Mouse (Mus musculus): ENCODE data around the gene Adgrb3. TPM values are rescaled to one million over a fixed set of nuclear protein-coding genes. Genes with fewer than 3 reads are reported as not detected.

Adgrb3 gene
- polyA plus RNA-seq, 1 experiment from 2014 or later: 0.62 TPM

DNA sequence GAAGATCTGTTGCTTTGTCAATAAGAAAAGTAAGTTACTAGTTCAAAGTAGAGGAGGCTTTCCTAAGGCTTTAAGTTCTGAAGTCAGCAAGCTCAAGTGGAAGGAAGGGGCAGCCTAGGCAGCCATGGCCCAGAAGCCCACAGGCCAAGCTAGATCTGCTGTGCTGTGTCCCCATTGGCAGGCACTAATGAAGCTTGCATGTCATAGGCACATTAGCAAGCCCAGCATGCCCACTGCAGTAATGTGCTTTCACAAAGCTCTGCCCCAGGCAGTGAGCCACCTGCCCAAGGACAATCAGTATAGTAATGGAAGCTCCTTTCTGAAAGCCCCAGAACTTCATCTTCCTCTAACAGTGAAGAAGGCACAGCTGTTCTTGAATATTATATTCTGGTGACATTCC is 484.6 kb downstream of the Adgrb3 start:
- H3K4me1 ChIP-seq (ENCODE audit: control insufficient read depth, insufficient read depth, low read length): no peaks in the 10 kb centered on the region
- H3K36me3 ChIP-seq (ENCODE audit: control insufficient read depth, insufficient read depth, low read length): no peaks in the 10 kb centered on the region
- no peaks in the 10 kb centered on the region for H3K27me3 ChIP-seq (ENCODE audit: control insufficient read depth, insufficient read depth, low read length)
- no peaks in the 10 kb centered on the region for H3K9me3 ChIP-seq (ENCODE audit: control insufficient read depth, low read length)
- no peak overlapping the region for H3K4me3 ChIP-seq (ENCODE audit: low read length)
- H3K4me2 ChIP-seq (replicated peaks; ENCODE audit: low read depth, low read length): no peak overlapping the region
- H3K27ac ChIP-seq (ENCODE audit: low read depth, low read length): no peak overlapping the region
- no peak overlapping the region for H3K9ac ChIP-seq (ENCODE audit: low read depth, low read length)
- no peak for ATAC-seq (ENCODE audit: low FRiP score, low TSS enrichment)

DNA sequence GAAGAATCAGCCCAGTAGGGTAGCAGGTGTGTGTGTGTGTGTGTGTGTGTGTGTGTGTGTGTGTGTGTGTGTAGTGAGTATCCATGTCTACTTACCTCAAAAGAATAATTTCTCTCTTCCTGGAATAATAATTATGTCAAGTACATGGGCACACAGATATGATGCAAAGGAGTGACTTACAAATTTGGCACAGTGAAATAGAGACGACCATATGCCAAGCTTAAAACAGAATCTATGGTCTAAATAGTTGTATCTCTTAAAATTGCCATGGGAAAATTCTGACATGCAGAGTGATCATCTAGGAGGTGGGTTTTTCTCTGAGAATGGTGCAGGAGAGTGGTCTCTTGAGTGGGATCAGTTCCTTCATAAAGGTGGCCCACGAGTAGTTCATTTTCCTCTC is 504.1 kb downstream of the Adgrb3 start:
- ATAC-seq (ENCODE audit: low FRiP score, low TSS enrichment): no peak
- no peaks in the 10 kb centered on the region for H3K27me3 ChIP-seq (ENCODE audit: control insufficient read depth, insufficient read depth, low read length)
- H3K9ac ChIP-seq (ENCODE audit: low read depth, low read length): no peak overlapping the region
- 83% methylated on average over 2 of the region's 2 CpGs for WGBS
- no peak overlapping the region for H3K27ac ChIP-seq (ENCODE audit: low read depth, low read length)
- H3K9me3 ChIP-seq (ENCODE audit: control insufficient read depth, low read length): no peaks in the 10 kb centered on the region
- no peak overlapping the region for H3K4me2 ChIP-seq (replicated peaks; ENCODE audit: low read depth, low read length)
- no peak overlapping the region for H3K4me3 ChIP-seq (ENCODE audit: low read length)
- no peaks in the 10 kb centered on the region for H3K4me1 ChIP-seq (ENCODE audit: control insufficient read depth, insufficient read depth, low read length)
- H3K36me3 ChIP-seq (ENCODE audit: control insufficient read depth, insufficient read depth, low read length): no peaks in the 10 kb centered on the region

DNA sequence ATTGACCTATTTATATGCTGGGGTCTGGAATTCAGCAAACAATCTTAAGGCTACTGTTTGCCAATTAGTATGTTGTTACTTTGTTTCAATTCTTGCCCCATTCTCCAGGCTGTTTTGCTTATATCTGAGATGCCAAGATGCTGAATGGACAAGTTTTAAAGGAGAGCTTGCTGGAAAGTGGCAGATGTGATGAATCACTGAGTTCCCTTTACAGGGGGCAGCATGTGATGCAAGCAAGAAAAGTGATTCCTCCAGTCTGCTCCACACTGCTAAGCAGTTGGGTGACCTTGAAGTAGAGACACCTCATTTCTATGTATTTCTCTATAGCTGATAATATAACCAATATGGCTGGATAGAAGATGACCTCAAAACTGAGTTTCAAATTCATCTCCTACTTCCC is 512.4 kb downstream of the Adgrb3 start:
- Histone ChIP-seq H3K9ac (ENCODE audit: low read depth, low read length) (no peak overlapping the region), H3K9me3 (ENCODE audit: control insufficient read depth, low read length) (no peaks in the 10 kb centered on the region), H3K36me3 (ENCODE audit: control insufficient read depth, insufficient read depth, low read length) (no peaks in the 10 kb centered on the region), H3K27ac (ENCODE audit: low read depth, low read length) (no peak overlapping the region), H3K4me2 (replicated peaks; ENCODE audit: low read depth, low read length) (no peak overlapping the region), H3K27me3 (ENCODE audit: control insufficient read depth, insufficient read depth, low read length) (no peaks in the 10 kb centered on the region), H3K4me3 (ENCODE audit: low read length) (no peak overlapping the region), H3K4me1 (ENCODE audit: control insufficient read depth, insufficient read depth, low read length) (no peaks in the 10 kb centered on the region)
- ATAC-seq (ENCODE audit: low FRiP score, low TSS enrichment): no peak

- no peak overlapping the region for H3K4me2 ChIP-seq (replicated peaks; ENCODE audit: low read depth, low read length)
- no peaks in the 10 kb centered on the region for H3K27me3 ChIP-seq (ENCODE audit: control insufficient read depth, insufficient read depth, low read length)
- no peaks in the 10 kb centered on the region for H3K36me3 ChIP-seq (ENCODE audit: control insufficient read depth, insufficient read depth, low read length)
- no peaks in the 10 kb centered on the region for H3K4me1 ChIP-seq (ENCODE audit: control insufficient read depth, insufficient read depth, low read length)
- H3K4me3 ChIP-seq (ENCODE audit: low read length): no peak overlapping the region
- no peaks in the 10 kb centered on the region for H3K9me3 ChIP-seq (ENCODE audit: control insufficient read depth, low read length)
- H3K9ac ChIP-seq (ENCODE audit: low read depth, low read length): no peak overlapping the region
- no peak for ATAC-seq (ENCODE audit: low FRiP score, low TSS enrichment)
- no peak overlapping the region for H3K27ac ChIP-seq (ENCODE audit: low read depth, low read length)
- 85% methylated on average over 2 of the region's 2 CpGs for WGBS
Observed at GRCm38 (mm10) chr1:25312344-25312743, 517.2 kb downstream of the Adgrb3 start.

DNA sequence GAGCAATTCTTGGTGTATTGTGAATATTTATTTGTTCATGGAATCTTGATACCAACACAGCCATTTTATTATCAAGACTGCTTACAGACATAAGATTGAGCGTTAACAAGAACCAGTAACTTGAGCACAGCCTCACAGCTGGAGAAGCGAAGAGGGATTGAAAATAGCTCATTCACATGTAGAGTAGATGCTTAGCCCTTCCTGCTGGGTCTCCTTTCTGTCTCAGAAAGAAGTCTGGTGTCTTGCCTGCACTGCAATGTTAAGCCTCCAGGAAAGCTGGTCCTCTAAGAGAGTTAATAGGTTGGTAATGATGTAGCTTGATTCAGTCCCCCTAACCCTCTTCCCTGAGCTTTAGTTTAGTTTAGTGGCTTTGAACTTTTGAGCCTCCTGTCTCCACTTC is 519.4 kb downstream of the Adgrb3 start:
- Histone ChIP-seq H3K27me3 (ENCODE audit: control insufficient read depth, insufficient read depth, low read length) (no peaks in the 10 kb centered on the region), H3K27ac (ENCODE audit: low read depth, low read length) (no peak overlapping the region), H3K4me1 (ENCODE audit: control insufficient read depth, insufficient read depth, low read length) (no peaks in the 10 kb centered on the region), H3K4me3 (ENCODE audit: low read length) (no peak overlapping the region), H3K9me3 (ENCODE audit: control insufficient read depth, low read length) (no peaks in the 10 kb centered on the region), H3K36me3 (ENCODE audit: control insufficient read depth, insufficient read depth, low read length) (no peaks in the 10 kb centered on the region), H3K4me2 (replicated peaks; ENCODE audit: low read depth, low read length) (no peak overlapping the region), H3K9ac (ENCODE audit: low read depth, low read length) (no peak overlapping the region)
- WGBS: 49% methylated on average over 2 of the region's 2 CpGs
- ATAC-seq (ENCODE audit: low FRiP score, low TSS enrichment): no peak

- H3K27me3 ChIP-seq (ENCODE audit: control insufficient read depth, insufficient read depth, low read length): no peaks in the 10 kb centered on the region
- H3K4me3 ChIP-seq (ENCODE audit: low read length): no peak overlapping the region
- H3K9ac ChIP-seq (ENCODE audit: low read depth, low read length): no peak overlapping the region
- H3K4me2 ChIP-seq (replicated peaks; ENCODE audit: low read depth, low read length): no peak overlapping the region
- no peaks in the 10 kb centered on the region for H3K4me1 ChIP-seq (ENCODE audit: control insufficient read depth, insufficient read depth, low read length)
- no peak overlapping the region for H3K27ac ChIP-seq (ENCODE audit: low read depth, low read length)
- H3K36me3 ChIP-seq (ENCODE audit: control insufficient read depth, insufficient read depth, low read length): no peaks in the 10 kb centered on the region
- ATAC-seq (ENCODE audit: low FRiP score, low TSS enrichment): no peak
- no peaks in the 10 kb centered on the region for H3K9me3 ChIP-seq (ENCODE audit: control insufficient read depth, low read length)
- whole genome bisulfite sequencing: 90% methylated on average over 8 of the region's 8 CpGs
Observed at GRCm38 (mm10) chr1:25281471-25281870, 548.0 kb downstream of the Adgrb3 start.

DNA sequence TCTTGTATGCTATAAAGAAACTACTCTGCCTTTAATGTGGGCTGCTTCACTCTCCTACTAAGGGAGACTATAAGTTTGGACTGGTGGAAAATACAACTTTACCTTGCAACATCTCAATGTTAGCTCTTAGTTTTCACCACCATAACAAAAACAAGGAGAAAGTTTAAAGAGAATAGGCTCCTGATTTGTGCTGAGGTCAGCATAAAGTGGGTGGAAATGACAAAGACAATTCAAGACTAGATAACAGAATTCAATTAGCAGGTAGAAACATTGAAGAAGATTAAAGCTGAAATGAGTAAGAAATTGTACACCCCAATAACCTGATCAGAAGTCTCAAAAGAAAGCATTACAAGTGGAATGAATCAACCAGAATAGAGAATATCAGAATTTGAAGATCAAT is 578.9 kb downstream of the Adgrb3 start:
- H3K27ac ChIP-seq (ENCODE audit: low read depth, low read length): no peak overlapping the region
- no peak for ATAC-seq (ENCODE audit: low FRiP score, low TSS enrichment)
- no peaks in the 10 kb centered on the region for H3K9me3 ChIP-seq (ENCODE audit: control insufficient read depth, low read length)
- no peaks in the 10 kb centered on the region for H3K4me1 ChIP-seq (ENCODE audit: control insufficient read depth, insufficient read depth, low read length)
- H3K9ac ChIP-seq (ENCODE audit: low read depth, low read length): no peak overlapping the region
- no peaks in the 10 kb centered on the region for H3K27me3 ChIP-seq (ENCODE audit: control insufficient read depth, insufficient read depth, low read length)
- no peak overlapping the region for H3K4me3 ChIP-seq (ENCODE audit: low read length)
- H3K36me3 ChIP-seq (ENCODE audit: control insufficient read depth, insufficient read depth, low read length): no peaks in the 10 kb centered on the region
- no peak overlapping the region for H3K4me2 ChIP-seq (replicated peaks; ENCODE audit: low read depth, low read length)

DNA sequence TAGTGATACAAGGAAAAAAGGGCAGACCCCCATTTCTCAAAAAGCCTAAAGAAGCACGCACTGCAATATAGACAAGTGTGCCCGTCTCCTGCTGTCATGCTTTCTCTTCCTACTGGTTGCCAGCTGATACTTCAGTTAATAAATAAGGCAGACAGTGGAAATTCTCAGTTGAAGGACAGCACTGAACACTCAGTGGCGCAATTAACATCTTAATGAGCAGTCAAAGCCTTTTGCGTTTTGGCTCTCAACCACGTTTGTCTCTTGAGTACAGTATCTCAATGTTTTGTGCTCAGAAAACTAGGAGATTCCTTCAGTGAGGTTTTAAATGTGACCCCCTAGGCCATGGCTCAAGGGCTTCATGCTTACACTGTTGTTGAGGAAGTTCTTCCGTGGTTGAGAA is 587.1 kb downstream of the Adgrb3 start:
- no peak overlapping the region for H3K27ac ChIP-seq (ENCODE audit: low read depth, low read length)
- H3K9me3 ChIP-seq (ENCODE audit: control insufficient read depth, low read length): no peaks in the 10 kb centered on the region
- no peaks in the 10 kb centered on the region for H3K36me3 ChIP-seq (ENCODE audit: control insufficient read depth, insufficient read depth, low read length)
- 73% methylated on average over 6 of the region's 6 CpGs for WGBS
- H3K4me3 ChIP-seq (ENCODE audit: low read length): no peak overlapping the region
- H3K4me1 ChIP-seq (ENCODE audit: control insufficient read depth, insufficient read depth, low read length): no peaks in the 10 kb centered on the region
- H3K4me2 ChIP-seq (replicated peaks; ENCODE audit: low read depth, low read length): no peak overlapping the region
- no peak for ATAC-seq (ENCODE audit: low FRiP score, low TSS enrichment)
- no peaks in the 10 kb centered on the region for H3K27me3 ChIP-seq (ENCODE audit: control insufficient read depth, insufficient read depth, low read length)
- H3K9ac ChIP-seq (ENCODE audit: low read depth, low read length): no peak overlapping the region

GRCm38 (mm10) chr1:25229245-25229750 is 600.2 kb downstream of the Adgrb3 start:
- Histone ChIP-seq H3K4me2 (replicated peaks; ENCODE audit: low read depth, low read length) (no peak overlapping the region), H3K4me3 (ENCODE audit: low read length) (no peak overlapping the region), H3K27ac (ENCODE audit: low read depth, low read length) (no peak overlapping the region), H3K9me3 (ENCODE audit: control insufficient read depth, low read length) (no peaks in the 10 kb centered on the region), H3K27me3 (ENCODE audit: control insufficient read depth, insufficient read depth, low read length) (no peaks in the 10 kb centered on the region), H3K36me3 (ENCODE audit: control insufficient read depth, insufficient read depth, low read length) (no peaks in the 10 kb centered on the region), H3K9ac (ENCODE audit: low read depth, low read length) (no peak overlapping the region), H3K4me1 (ENCODE audit: control insufficient read depth, insufficient read depth, low read length) (no peaks in the 10 kb centered on the region)
- WGBS: 21% methylated on average over 7 of the region's 7 CpGs
- ATAC-seq (ENCODE audit: low FRiP score, low TSS enrichment): no peak

All from kidney, embryonic 14.5 days (tissue).